Mouse (Mus musculus) embryonic fibroblast, embryonic 13.5 days (primary cell): ENCODE results near the gene Kifc1.
A peak's percentile ranks its signal among the peaks of the same experiment; 100 is the strongest.

Source experiments
- CTCF ChIP-seq: IDR thresholded peaks from 2 replicates; pipeline ENCODE4 v1.5.1; 2011; ENCODE audit warnings: mild to moderate bottlenecking, control low read depth, low read length, moderate library complexity, borderline replicate concordance; ENCODE audit not compliant: insufficient read depth
- POLR2A ChIP-seq: IDR thresholded peaks from 2 replicates; pipeline ENCODE4 v1.6.1; 2011; ENCODE audit warnings: low read depth, mild to moderate bottlenecking, control low read depth, low read length, moderate library complexity

DNA sequence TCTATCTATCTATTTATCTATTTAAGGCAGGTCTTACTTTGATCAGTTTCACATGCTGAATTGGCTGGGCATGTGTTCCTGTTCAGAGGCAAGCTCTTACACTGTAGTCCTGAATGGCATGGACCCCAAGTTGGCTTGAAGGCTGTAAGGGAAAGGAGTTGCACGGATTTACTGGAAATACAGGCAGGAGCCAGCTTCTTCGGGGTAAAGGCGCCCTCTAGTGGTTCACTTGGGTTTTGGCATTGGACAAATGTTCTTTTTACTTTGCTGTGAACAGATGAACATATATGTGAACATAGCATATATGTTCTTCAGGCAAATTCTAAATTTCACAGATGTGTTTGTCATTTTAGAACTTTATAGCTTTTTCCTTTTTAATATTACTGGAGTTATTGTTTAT lies 63.6 kb downstream of the Kifc1 start:
- TF ChIP-seq CTCF (0 out of 2 replicates have a peak, but pooled peaks have one; percentile 41), POLR2A (no peak)
